Mouse (Mus musculus) inflammation-experienced regulatory T-cells, adult 6 months (primary cell): ENCODE measurements around the gene Fuca1. TPM values are rescaled to one million over a fixed set of nuclear protein-coding genes. Genes with fewer than 3 reads are reported as not detected.
A peak's percentile ranks its signal among the peaks of the same experiment; 100 is the strongest.

Experiments
- ATAC-seq: one replicate; pipeline ENCODE4 v1.8.0; 2017
- polyA plus RNA-seq, 3 experiments: library from polyadenylated mRNA; unstranded; fragments of 100-300 nt; shearing (Covaris generic); gene quantifications; one replicate each; pipeline ENCODE4 v1.2.1; 2017

The Fuca1 gene
- polyA plus RNA-seq, 3 experiments from 2014 or later: 81.7 to 101 (median 98.9) TPM

- no peak for ATAC-seq
Measured at GRCm38 (mm10) chr4:135985193-135985592, 64.7 kb downstream of the Fuca1 start.

GRCm38 (mm10) chr4:135985769-135986168, 65.2 kb downstream of the Fuca1 start:
- ATAC-seq: no peak

- peak; percentile 20 for ATAC-seq
Measured at GRCm38 (mm10) chr4:135986301-135986942, 65.9 kb downstream of the Fuca1 start.

DNA sequence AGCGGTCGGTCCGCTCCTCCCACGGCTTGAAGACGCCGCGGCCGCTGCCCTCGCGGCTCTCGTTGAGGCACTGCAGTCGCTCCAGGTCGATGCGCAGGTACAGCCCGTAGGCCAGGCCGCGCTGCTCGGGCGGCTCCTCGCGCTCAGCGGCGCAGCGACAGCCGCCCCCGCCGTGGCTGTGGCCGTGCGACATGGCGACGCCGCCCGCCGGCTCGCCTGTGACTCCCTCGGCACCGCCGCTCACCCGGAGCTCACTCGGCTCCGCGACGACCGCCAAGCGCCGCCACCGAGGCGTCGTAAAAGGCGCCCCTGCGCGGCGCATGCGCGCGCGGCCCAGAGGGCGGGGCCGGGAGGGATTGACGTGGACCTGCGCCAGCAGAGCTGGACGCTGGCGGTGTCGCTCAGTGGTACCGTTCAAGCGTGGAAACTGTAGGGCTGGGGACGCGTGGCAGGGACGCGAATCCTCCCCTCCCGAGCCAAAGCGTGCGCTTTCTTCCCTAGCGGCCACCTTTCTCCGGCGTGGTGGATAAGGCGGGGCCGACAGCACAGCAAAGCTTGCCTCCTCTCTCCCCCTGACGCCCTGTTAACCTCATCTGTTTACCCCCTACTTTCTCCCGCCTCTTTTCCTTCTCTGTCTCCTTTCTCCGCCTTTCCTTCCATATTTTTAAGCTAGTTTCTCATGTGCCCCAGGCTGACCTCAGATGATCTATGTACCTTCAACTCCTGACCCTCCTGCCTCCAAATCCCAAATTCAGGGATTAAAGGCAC, 66.6 kb downstream of the Fuca1 start, which contains the start of gene Pithd1:
Gene Pithd1, minus strand, starts transcription at position 322 of the 768 bp plus-strand sequence.
- ATAC-seq: peak; percentile 76

- no peak for ATAC-seq
Measured at GRCm38 (mm10) chr4:135987714-135988113, 67.2 kb downstream of the Fuca1 start.

Other genes with a start within 250 kb of the Fuca1 start
- gene Ifnlr1, start 234.4 kb upstream of the Fuca1 start, polyA plus RNA-seq: not detected
- gene Il22ra1, start 192.6 kb upstream of the Fuca1 start, polyA plus RNA-seq: not detected
- not detected for gene Myom3, start 161.0 kb upstream of the Fuca1 start, polyA plus RNA-seq
- gene Srsf10, start 65.0 kb upstream of the Fuca1 start, polyA plus RNA-seq: 100 to 1,000 TPM; 184 to 209 (median 207) TPM
- 100 to 1,000 TPM; 177 to 235 (median 211) TPM for gene Pnrc2, start 46.9 kb upstream of the Fuca1 start, polyA plus RNA-seq
- 1 to 10 TPM; 1.9 to 8.0 (median 7.0) TPM for gene Cnr2, start 25.3 kb upstream of the Fuca1 start, polyA plus RNA-seq
- 10 to 100 TPM; 70.5 to 83.4 (median 77.2) TPM for gene Hmgcl, start 25.7 kb downstream of the Fuca1 start, polyA plus RNA-seq
- 10 to 100 TPM; 14.2 to 26.3 (median 19.0) TPM for gene Gale, start 43.0 kb downstream of the Fuca1 start, polyA plus RNA-seq
- gene Lypla2, start 51.9 kb downstream of the Fuca1 start, polyA plus RNA-seq: 10 to 100 TPM; 61.2 to 78.8 (median 65.5) TPM
- 10 to 100 TPM in 1 of 3 experiments, 1 to 10 TPM in 2; 8.3 to 16.7 (median 9.8) TPM for gene Pithd1, start 66.5 kb downstream of the Fuca1 start, polyA plus RNA-seq
- gene Eloa, start 101.0 kb downstream of the Fuca1 start, polyA plus RNA-seq: 10 to 100 TPM; 47.2 to 77.0 (median 56.2) TPM
- 1,000 to 10,000 TPM in 2 of 3 experiments, 100 to 1,000 TPM in 1; 855 to 1,337 (median 1,209) TPM for gene Rpl11, start 132.7 kb downstream of the Fuca1 start, polyA plus RNA-seq
- 100 to 1,000 TPM; 125 to 343 (median 290) TPM for gene Id3, start 222.8 kb downstream of the Fuca1 start, polyA plus RNA-seq